Mouse (Mus musculus): ENCODE results near the gene Rapgef6.

Rapgef6 gene

DNA sequence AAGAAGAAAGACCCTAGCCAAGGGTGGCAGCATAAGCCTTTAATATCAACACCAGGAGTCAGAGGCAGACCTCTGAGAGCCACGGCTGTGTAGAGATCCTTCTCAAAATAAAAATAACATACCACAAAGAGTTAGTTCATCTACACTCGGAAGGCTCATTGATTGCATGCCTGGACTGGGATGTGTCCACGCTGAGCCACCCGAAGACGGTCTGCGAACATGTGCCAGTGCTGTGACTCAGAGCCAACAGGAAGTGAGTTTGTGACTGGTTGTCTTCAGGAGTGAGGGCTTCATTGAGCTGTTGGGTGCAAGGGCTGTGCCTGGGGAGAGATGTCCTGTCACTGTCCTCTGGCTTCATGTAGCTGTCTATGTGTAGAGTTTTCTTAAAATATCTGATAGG is 171.0 kb downstream of the Rapgef6 start:
- no peak for DNase-seq (ENCODE audit: low read depth, low spot score)

DNA sequence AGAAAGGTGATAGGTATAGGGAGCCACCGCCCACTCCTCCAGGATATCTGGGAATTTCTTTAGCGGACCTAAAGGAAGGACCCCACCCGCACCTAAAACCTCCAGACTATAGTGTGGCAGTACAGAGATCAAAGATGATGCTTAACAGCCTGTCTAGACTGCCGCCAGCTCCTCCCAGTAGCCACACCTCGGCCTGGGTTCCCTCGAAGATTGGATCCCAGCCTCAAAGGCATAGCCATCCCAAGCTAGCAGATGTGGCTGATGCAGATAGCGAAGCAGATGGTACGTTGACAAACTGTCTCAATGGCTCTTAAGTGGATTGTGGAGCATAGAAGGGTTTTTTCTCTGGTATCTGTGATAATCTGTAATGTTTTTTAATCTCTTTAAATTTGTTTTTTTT is 171.6 kb downstream of the Rapgef6 start:
- DNase-seq (ENCODE audit: low read depth, low spot score): no peak

DNA sequence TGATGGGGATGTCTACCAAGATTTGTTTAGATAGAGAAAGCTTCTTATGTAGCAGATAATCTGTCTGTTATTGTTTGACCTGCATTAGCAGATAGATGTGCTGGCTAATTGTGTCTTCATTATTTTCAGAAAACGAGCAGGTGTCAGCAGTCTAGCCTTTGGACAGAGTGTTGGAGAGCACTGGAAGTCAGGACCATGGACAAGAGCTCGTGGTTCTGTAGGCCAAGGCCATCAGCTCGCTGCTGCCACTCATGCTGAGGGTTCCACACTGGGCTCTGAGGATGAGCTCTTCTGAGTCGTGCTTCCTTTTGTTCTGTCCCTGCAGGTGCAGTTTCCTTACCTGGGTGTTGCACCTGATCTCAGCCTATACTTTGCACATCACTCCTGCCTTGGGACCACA is 173.3 kb downstream of the Rapgef6 start:
- DNase-seq (ENCODE audit: low read depth, low spot score): no peak

DNA sequence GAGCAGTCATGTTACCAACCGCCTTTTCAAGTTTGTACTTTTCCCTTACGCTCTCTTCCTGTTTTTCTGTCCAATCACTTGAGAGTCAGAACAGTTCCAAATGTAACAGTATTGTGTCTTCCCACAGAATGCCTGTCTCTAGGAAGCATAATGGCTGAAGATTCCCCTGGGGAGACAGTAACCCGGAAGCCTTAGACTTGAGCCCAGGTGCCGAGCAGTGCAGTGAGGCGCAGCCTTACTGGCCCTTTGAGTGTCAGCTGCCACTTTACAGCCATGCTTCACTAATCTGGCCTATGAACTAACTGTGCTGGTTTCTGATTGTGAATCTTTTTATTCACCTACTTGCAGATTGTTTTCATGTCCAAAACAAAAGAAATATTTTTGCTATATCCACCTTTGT is 175.0 kb downstream of the Rapgef6 start:
- DNase-seq (ENCODE audit: low read depth, low spot score): no peak

DNA sequence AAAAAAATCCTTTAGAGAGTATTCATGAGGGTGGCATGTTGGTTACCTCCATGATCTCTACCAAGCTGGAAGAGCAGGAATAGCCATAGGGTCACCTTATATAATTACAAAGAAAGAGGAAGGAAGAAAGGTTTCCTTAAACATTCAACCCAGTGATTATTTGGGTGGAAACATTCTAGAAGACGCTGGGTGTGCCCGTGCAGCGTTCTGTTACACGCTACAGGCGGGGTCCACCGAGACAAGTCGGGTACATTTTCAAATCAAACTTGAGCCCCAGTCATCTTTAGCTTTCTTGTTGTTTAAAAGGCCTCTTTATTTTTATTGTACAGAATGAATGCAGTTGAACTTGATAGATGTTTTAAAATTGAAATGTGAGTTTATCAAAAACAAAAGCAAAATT is 176.0 kb downstream of the Rapgef6 start:
- no peak for DNase-seq (ENCODE audit: low read depth, low spot score)

DNA sequence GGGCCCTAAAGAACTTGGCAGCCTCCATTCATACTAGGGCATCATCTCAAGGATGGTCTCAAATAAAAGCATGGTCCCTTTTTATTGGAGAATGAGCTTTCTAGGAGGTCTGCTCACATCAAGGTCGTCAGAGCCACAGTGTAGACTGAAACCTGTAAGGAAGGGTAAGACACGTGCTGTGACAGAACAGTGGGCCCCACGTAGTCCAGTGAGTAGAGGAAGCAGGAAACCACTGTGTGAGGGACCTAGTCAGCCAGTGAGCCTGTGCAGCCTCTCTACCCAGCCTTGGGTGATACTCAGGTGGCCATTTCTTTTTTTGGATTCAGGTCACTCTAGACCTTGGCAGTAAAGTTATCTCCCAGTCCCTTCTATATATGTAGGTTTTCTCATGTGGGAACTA is 177.3 kb downstream of the Rapgef6 start:
- no peak for DNase-seq (ENCODE audit: low read depth, low spot score)

DNA sequence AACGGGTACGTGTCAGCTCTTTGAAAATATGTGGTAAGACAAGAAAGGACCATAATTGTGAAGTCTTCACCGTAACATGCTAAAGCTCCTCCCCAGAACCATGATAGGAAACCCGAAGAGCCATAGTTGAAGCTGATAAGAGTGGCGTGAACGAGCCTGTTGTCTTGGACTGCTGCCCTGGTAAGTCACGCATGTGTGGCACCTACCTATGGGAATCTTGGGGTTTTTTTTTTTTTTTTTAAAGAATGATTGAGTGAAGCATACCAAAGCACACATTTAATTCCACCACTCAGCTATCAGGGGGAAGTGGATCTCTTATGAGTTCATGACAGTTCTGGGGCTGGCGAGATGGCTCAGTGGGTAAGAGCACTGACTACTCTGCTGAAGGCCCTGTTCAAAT is 179.2 kb downstream of the Rapgef6 start:
- DNase-seq (ENCODE audit: low read depth, low spot score): no peak

DNA sequence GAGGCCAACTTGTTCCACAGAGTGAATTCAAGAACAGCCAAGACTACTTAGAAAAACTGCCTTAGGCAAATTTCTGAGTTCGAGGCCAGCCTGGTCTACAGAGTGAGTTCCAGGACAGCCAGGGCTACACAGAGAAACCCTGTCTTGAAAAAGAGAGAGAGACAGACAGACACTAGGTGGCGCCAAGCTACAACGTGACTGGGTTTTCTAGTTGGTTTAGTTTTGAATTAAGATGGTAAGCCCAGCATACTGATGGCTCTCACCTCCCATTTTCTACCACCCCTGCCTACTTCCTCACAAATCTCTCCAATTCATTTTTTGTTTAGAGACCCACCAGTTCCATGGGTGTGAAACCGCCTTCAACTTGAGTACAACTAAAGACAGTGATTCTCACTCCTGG is 180.7 kb downstream of the Rapgef6 start:
- DNase-seq (ENCODE audit: low read depth, low spot score): peak; percentile 59

DNA sequence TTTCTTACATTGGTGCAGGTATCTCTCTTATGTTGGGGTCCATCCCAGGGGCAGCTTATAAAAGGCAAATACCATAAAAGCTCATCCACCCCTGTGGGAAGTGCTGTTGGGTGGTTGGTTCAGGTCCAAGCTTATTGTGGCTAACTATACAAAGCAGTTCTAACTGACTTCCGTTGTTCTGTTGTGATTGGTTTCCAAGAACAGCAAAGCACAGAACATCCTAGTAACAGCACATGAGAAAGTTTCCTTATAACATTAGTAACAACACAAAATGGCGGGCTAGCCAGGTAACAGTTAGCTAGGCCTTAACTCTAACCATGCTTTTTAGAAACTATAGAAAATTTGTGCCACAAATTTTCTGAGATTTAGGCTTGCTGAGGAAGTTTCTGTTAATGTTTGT is 185.5 kb downstream of the Rapgef6 start:
- no peak for DNase-seq (ENCODE audit: low read depth, low spot score)

DNA sequence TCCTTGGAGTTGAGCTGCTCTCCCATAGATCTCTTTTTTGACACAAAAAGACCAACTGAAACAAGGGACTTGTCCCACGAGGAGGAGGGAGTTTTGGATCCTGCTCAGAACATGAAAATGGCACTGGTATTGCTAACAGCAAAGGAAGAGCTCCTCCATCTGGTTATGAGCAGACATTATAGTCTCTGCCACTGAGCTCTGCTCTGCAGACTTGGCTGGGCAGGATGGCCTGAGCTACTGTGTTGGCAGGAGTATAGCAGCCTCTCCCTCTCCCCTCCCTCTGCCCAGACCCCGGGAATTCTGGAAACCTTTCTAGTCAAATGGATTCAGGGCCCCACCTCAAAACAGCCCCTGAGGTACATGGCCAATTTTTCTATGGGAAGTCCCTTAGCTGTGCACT is 187.0 kb downstream of the Rapgef6 start:
- DNase-seq (ENCODE audit: low read depth, low spot score): no peak

DNA sequence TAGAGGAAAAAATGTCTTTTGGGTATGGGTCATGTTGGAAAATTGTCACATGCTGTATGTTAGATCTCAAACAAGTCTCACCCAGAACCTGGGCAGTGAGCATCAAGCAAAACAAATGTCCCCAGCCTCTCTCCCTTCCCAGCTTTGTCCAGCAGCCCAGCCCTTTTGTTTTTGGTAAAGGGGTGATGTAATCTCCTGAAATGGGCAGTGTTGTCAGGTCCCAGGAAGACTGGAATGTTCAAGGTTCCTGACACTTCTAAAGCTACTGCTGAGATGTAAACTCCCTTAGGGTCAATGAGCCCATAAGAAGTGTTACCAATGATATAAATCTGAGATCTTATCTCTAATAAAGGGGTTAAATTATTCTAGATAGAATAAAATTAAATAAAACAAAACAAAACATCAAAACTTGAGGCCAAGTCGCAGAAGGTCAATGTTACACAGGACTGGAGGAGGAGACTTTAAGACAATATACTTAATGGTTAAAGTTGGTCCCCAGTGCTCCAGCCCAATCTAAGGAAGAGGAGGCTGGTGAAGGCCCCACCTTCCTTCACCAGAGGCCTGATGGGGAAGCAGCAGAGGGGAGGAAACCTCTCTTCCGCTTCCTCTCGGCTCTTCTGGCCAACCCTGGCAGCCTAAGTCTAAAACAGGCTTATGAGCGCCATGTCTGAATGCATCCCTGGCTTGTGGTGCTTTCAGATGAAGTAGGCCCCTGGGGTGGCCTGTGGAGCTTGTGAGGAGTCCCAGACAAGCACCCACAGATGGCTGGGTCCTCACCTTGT is 188.1 kb downstream of the Rapgef6 start:
- DNase-seq (ENCODE audit: low read depth, low spot score): no peak

DNA sequence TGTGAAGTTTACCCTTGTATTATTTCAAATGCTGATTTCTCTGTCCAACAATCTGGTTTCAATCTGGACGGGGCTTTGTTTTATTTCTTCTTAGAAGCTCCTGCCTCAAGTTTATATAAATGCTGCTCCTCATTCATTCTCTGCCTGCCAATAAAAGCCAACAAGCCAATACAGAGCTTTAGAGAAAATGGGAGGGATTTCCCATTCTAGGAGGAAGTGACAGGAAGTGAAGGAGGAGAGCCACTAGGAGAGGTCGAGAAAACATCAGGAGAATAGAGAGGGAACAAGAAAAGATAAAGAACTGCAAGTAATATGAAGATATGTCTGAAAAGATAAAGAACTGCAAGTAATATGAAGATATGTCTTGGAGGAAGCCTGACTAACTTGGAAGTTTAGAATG is 190.2 kb downstream of the Rapgef6 start:
- DNase-seq (ENCODE audit: low read depth, low spot score): no peak

DNA sequence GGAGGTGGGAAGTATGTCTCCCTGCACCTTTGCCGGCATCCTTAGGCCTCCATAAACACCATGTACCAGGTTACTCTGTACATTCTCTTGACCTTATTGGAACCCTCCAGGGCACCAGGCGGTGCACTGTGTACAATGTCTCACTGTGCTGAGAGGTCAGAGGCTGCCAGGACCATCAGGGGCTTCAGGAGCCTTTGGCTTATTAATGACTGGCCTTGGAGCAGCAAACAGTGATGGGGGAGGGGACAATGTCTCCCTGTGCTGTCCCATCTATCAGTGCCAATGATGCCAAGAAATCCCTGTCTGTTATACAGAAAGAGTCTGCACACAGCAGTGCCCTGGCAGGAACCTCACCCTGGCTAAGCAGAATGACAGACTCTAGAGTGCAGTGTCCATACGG is 195.2 kb downstream of the Rapgef6 start:
- DNase-seq (ENCODE audit: low read depth, low spot score): no peak

DNA sequence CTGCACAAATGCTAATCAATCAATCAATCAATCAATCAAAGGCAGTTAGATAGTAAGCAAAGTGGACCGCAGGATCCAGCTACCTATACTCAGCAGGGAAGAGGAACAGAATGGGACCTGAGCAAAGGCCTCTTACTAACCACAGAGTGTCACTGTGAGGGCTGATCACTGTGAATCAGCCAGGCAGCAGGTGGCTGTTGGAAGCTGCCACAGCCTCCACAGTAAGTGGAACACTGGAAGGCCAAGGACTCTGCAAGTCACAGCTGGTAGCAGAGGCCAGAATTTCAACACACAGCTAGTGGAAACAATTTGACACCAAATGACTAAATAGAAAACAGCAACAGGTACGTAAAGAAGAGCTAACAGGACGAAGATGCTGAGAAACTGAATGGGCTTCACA is 196.0 kb downstream of the Rapgef6 start:
- no peak for DNase-seq (ENCODE audit: low read depth, low spot score)

DNA sequence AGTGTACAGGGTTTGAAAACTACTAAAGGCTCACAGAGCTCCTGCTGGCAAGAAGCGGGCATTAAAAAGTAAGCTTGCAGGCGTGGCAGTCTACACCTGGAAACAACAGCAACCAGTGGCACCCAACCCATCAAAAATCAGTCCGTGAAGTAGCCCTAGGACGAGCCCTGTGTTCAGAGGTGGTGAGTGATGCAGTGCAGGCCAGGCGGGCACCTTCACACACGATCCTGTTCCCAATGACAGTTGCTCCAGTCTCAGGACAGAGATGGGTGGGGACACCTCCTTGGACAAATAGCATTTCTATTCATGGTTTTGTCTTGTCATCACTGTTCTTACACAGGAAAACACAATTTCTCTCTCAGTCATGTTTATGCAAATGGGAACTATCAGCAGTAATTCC is 199.4 kb downstream of the Rapgef6 start:
- DNase-seq (ENCODE audit: low read depth, low spot score): no peak

DNA sequence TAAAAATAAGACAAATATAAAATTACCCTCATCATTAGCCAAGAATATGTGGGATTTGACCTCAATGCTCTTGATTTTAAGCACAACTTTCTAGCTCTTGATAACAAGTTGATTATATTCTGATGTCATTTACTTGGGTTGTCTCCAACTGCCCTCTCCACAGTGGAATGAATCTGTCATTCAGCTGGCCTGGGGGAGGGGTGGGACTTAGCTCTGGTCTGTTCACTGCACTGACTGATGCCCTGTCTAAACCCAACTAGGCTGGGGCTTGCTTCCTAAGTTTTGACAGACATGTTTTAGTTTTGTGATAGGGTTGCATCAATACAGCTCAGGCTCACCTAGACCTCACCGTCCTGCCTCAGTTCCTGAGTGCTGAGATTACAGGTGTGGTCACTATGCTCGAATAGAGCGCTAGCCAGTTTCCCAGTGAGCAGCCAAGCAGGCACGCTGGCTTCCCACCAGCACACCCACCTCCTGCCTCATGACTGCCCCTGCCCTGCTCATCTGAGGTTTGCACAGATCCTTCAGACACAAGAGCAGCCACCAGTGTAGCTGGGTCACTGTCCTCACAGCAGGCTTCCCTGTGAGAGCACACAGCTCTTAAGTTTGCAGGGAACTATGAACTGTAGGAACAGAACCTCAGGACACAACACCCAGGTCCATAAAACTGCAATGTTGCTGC is 201.8 kb downstream of the Rapgef6 start:
- DNase-seq (ENCODE audit: low read depth, low spot score): peak; percentile 60

DNA sequence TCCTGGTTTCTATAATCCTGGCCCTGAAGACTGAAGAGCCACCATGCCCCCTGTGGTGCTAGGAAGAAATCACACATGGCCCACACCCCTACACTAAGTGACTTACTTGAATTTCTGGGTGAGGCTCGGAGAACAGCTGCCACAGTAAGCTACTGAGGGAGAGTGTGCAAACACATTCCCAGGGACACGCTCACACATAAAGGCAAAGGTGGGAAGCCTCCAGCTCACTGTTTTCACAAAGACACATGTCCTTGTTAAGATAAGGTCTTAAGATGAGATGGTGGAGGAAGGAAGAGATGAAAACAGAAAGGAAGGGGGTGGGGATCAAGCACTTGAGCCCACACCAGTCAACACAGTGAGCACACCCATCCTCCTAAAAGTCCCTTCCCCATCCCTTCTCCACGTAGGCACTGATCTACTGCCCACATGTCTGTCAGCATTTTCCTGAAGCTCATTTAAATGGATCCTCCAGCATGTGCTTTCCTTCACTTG is 204.0 kb downstream of the Rapgef6 start:
- DNase-seq (ENCODE audit: low read depth, low spot score): peak; percentile 68

DNA sequence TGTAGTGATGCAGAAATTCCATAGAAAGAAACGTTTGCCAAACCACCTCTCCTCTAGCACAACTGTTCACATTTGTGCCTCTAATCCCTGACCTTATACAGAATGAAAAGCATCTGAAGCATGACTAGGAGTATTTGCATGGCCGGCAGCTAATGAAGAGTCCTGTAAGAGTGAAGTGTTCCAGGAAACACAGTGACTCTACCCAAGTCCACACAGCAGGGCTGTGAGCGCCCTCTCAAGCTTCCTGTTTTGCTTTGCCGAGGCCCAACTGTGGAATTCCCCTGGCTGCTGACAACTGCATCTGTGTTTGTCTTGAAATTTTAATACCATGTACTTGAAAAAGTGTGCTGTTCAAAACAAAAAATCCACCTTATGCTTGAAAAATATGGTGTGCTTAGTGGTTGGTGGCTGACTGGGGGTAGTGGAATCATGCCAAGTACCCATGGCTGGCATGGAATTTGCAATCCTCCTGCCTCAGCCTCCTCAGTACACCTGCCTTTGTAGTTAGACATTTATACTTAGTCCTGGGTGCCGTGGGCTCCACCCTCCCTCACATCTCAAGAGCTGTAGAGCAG is 204.8 kb downstream of the Rapgef6 start:
- DNase-seq (ENCODE audit: low read depth, low spot score): peak; percentile 41

DNA sequence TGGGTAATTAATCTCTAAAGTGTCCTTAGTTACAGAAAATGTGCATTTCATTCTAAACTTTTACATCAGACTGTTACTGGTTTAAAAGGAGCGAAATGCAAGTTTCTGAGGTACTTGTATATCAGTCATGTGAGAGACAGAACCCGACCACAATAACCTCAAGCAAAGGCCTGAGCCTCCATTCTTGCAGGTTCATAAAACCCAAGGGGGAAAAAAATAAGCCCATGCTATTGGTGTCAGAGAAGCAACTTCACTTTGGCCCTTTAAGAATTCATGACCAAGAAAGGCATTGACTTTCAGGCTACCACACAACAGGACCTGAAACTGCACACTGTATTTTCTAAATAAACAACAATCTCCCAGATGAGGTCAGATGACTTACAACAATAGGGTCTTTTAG is 205.7 kb downstream of the Rapgef6 start:
- no peak for DNase-seq (ENCODE audit: low read depth, low spot score)

DNA sequence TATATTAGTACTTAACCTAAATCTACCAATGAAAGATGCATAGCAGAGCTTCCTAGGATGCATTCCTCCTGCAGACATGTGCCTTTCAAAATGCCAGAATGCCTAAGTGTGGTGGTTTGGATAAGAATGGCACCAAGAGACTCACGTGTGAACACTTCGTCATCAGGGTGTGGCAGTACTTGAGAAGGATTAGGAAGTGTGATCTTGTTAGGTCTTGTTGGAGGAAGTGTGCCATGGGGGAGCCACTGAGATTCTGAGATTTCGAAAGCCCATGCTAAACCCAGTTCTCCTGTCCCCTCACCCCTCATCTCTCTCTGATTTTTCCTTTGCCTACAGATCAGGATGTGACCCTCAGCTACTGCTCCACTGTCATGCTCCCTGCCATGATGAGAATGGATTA is 206.7 kb downstream of the Rapgef6 start:
- DNase-seq (ENCODE audit: low read depth, low spot score): no peak

DNA sequence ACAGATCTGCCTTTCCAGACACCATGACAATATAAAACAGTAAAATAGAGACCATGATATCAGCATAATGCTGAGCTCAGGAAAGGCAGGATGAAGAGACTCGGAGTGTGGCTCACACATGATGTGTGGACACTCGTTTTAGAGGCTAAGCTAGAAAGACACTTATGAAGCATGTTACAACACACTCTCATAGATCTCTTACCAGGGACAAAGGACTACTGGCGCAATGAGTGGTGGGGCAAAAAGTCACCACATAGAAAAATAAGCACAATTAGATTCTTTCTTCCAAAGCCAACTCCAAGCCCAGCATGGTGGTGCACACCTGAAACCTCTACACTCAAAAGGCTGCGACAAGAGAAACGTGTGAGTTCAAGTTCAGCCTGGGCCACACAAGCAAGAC is 208.3 kb downstream of the Rapgef6 start:
- no peak for DNase-seq (ENCODE audit: low read depth, low spot score)

DNA sequence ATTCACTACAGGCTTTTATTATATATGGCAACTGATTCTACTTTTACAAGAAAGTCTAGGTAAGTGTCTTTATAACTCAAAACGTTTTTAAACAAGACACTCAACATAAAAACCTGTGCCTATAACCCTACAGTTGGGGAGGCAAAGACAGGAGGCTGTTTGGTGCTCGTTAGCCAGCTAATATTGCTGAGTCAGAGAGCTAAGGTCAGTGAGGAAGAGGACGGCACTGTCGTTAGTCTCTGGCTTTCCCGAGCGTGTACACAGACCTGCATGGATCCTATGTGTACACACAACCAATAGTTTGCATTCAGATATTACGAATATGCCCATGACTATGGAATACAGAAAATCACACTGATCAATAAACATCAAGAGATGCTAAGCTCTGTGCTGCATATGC is 208.7 kb downstream of the Rapgef6 start:
- DNase-seq (ENCODE audit: low read depth, low spot score): no peak

DNA sequence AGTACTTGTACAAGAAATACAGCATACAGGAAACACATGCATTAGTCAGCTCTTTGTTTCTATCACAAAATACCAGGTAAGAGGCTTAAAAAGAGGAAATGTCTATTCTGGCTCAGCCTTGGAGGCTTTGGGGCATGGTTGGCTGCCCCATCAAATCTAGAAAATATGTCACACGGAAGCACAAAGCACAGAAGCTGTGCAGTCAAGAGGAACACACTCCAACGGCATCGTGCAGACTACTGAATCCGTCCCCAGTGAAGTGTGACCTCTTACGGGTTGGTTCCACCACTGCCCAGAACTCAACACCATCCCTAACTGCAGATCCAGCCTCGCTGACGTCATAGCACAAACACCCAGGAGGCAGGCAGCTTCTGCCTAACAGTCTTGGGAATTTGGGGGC is 210.9 kb downstream of the Rapgef6 start:
- no peak for DNase-seq (ENCODE audit: low read depth, low spot score)
